Mouse (Mus musculus) E14TG2a.4 (cell line): ENCODE data around the gene Bptf.
"Not testable (repeated sequence)": the region's sequence is repeated elsewhere in the genome, so short reads cannot be mapped to it uniquely, and the experiment has no call there.

Experiments
- CTCF ChIP-seq: conservative IDR thresholded peaks from 2 replicates; pipeline ENCODE4 v1.5.1; 2014; ENCODE audit warnings: low read length
- POU5F1 ChIP-seq: IDR thresholded peaks from 2 replicates; pipeline ENCODE4 v1.6.1; 2014; ENCODE audit warnings: low read length, borderline replicate concordance

GRCm38 (mm10) chr11:107126716-107127115 lies 5.2 kb downstream of the Bptf start:
- not testable (repeated sequence) for TF ChIP-seq CTCF, POU5F1
